Mouse (Mus musculus) hindbrain, embryonic 11.5 days (tissue): ENCODE measurements at regions not wholly inside any gene's neighbourhood (a gene's known extent, or its start where the extent isn't known, plus 50 kb on each side); places are given as distances from the start of the nearest gene placed in this dataset.
"Not testable (repeated sequence)": the region's sequence is repeated elsewhere in the genome, so short reads cannot be mapped to it uniquely, and the experiment has no call there.

ENCODE experiments used
- ATAC-seq: fragments of 200-750 bp; cut with Nextera tagmentation; 2 replicates; pipeline ENCODE4 v1.8.0; 2017; ENCODE audit warnings: mild to moderate bottlenecking, moderate TSS enrichment, moderate library complexity; ENCODE audit not compliant: low FRiP score
- DNase-seq: peaks from one replicate; pipeline ENCODE4 v3.0.0-alpha.2; 2015; ENCODE audit warnings: low spot score
- H3K27ac ChIP-seq: fragments of 300-500 bp; sonication (generic); 2 replicates; pipeline ENCODE4 v1.5.1; 2014; ENCODE audit warnings: mild to moderate bottlenecking, low read depth, low read length
- H3K27me3 ChIP-seq: fragments of 300-500 bp; sonication (generic); 2 replicates; pipeline ENCODE4 v1.6.1; 2014; ENCODE audit warnings: mild to moderate bottlenecking, low read length, moderate library complexity, mixed read lengths; ENCODE audit not compliant: control insufficient read depth, insufficient read depth
- H3K36me3 ChIP-seq: fragments of 300-500 bp; sonication (generic); 2 replicates; pipeline ENCODE4 v1.6.1; 2014; ENCODE audit warnings: mild to moderate bottlenecking, low read length, moderate library complexity, mixed read lengths; ENCODE audit not compliant: control insufficient read depth, insufficient read depth
- H3K4me1 ChIP-seq: fragments of 300-500 bp; sonication (generic); replicated peaks from 2 replicates; pipeline ENCODE4 v1.6.1; 2014; ENCODE audit warnings: low read length, mixed read lengths; ENCODE audit not compliant: control insufficient read depth, insufficient read depth
- H3K4me2 ChIP-seq: fragments of 300-500 bp; sonication (generic); replicated peaks from 2 replicates; pipeline ENCODE4 v1.6.1; 2014; ENCODE audit warnings: mild to moderate bottlenecking, low read depth, low read length
- H3K4me3 ChIP-seq: fragments of 300-500 bp; sonication (generic); 2 replicates; pipeline ENCODE4 v1.5.1; 2014; ENCODE audit warnings: low read depth, low read length
- H3K9ac ChIP-seq: fragments of 300-500 bp; sonication (generic); 2 replicates; pipeline ENCODE4 v1.6.1; 2014; ENCODE audit warnings: low read depth, low read length
- H3K9me3 ChIP-seq: fragments of 300-500 bp; sonication (generic); 2 replicates; pipeline ENCODE4 v1.6.1; 2016; ENCODE audit warnings: low read length; ENCODE audit not compliant: control insufficient read depth
- WGBS: fragments of 180-500 bp; shearing (Covaris S2); extraction: QIAGEN DNeasy Blood & Tissue Kit; methylation state at CpG from one replicate; pipeline ENCODE4 v1.1.7; 2014; 5-methylcytosine and 5-hydroxymethylcytosine counted together

- Histone ChIP-seq H3K4me1 (no peaks in the 10 kb centered on the region), H3K27me3 (no peaks in the 10 kb centered on the region), H3K4me2 (no peak overlapping the region), H3K36me3 (no peaks in the 10 kb centered on the region), H3K4me3 (no peak overlapping the region), H3K9me3 (no peaks in the 10 kb centered on the region), H3K9ac (no peak overlapping the region), H3K27ac (no peak overlapping the region)
- WGBS, result 92% methylated on average over 3 of the region's 3 CpGs
- ATAC-seq (no peak), DNase-seq (no peak)
Measured at GRCm38 (mm10) chr4:38334529-38335149, 1115.5 kb upstream of the 1700009N14Rik start.

DNA sequence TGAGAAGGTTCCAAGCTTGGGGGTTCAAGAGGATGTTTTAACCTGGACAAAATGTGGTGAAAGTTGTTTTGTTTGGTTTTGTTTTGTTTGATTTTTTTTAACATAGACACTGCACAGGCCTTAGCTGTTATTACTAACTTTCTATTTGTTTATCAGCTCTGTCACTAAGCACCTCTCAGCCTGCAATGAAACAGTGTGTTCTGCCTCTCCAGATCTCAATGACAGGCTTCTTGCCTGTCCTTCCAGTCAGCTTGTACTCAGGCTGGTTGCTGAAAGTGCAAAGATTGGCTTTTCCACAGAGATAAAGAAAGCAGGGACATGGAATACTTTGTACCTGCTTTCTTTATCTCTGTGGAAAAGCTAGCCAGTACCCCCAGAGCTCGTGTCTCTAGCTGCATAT is 1114.9 kb upstream of the 1700009N14Rik start:
- no peak overlapping the region for H3K4me2 ChIP-seq
- ATAC-seq (no peak), DNase-seq (no peak)
- WGBS, result 68% methylated on average over 1 of the region's 1 CpGs
- no peaks in the 10 kb centered on the region for H3K9me3 ChIP-seq
- H3K4me1 ChIP-seq, result no peaks in the 10 kb centered on the region
- H3K27me3 ChIP-seq, result no peaks in the 10 kb centered on the region
- H3K4me3 ChIP-seq, result no peak overlapping the region
- H3K27ac ChIP-seq, result no peak overlapping the region
- no peaks in the 10 kb centered on the region for H3K36me3 ChIP-seq
- H3K9ac ChIP-seq, result no peak overlapping the region

DNA sequence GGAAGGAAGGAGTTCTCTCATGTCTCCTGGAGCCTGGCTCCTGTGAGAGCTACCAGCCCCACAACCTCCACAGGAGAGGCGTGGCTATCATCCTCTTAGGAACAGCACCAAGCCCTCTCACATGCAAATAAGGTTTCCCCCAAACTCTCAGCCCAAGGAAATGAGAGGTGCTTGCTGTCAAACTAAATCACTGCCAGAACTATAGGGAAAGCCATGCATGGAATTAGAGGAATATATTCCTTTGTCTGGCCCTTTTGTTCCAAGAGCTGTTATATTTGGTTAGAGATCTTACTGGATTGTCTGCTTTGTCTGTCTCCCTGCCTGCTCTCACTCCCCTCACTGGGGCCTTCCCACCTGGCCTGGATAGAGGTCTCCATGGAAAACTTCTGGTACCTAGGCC is 1079.0 kb upstream of the 1700009N14Rik start:
- no peak for DNase-seq
- H3K36me3 ChIP-seq, result no peaks in the 10 kb centered on the region
- no peak overlapping the region for H3K4me3 ChIP-seq
- no peak overlapping the region for H3K27ac ChIP-seq
- no peaks in the 10 kb centered on the region for H3K27me3 ChIP-seq
- no peaks in the 10 kb centered on the region for H3K9me3 ChIP-seq
- no peak overlapping the region for H3K4me2 ChIP-seq
- WGBS, result 29% methylated on average over 1 of the region's 1 CpGs
- no peak for ATAC-seq
- H3K4me1 ChIP-seq, result no peaks in the 10 kb centered on the region
- no peak overlapping the region for H3K9ac ChIP-seq

GRCm38 (mm10) chr4:38381916-38382315 is 1068.2 kb upstream of the 1700009N14Rik start:
- Histone ChIP-seq H3K36me3 (no peaks in the 10 kb centered on the region), H3K27me3 (no peaks in the 10 kb centered on the region), H3K4me2 (no peak overlapping the region), H3K4me3 (no peak overlapping the region), H3K9me3 (no peaks in the 10 kb centered on the region), H3K9ac (no peak overlapping the region), H3K27ac (no peak overlapping the region), H3K4me1 (no peaks in the 10 kb centered on the region)
- ATAC-seq (no peak), DNase-seq (no peak)
- WGBS, result 90% methylated on average over 3 of the region's 3 CpGs

GRCm38 (mm10) chr4:38396635-38397034 is 1053.5 kb upstream of the 1700009N14Rik start:
- DNase-seq (no peak), ATAC-seq (no peak)
- H3K27ac ChIP-seq, result no peak overlapping the region
- no peaks in the 10 kb centered on the region for H3K4me1 ChIP-seq
- no peaks in the 10 kb centered on the region for H3K36me3 ChIP-seq
- no peaks in the 10 kb centered on the region for H3K27me3 ChIP-seq
- no peaks in the 10 kb centered on the region for H3K9me3 ChIP-seq
- no peak overlapping the region for H3K9ac ChIP-seq
- no peak overlapping the region for H3K4me3 ChIP-seq
- H3K4me2 ChIP-seq, result no peak overlapping the region

GRCm38 (mm10) chr4:38435326-38435725 is 1014.8 kb upstream of the 1700009N14Rik start:
- not testable (repeated sequence) for H3K9me3 ChIP-seq, H3K9ac ChIP-seq, H3K27ac ChIP-seq, ATAC-seq, H3K27me3 ChIP-seq, H3K4me1 ChIP-seq, H3K4me3 ChIP-seq, H3K4me2 ChIP-seq, DNase-seq, H3K36me3 ChIP-seq

GRCm38 (mm10) chr4:38461473-38462194 is 988.5 kb upstream of the 1700009N14Rik start:
- Histone ChIP-seq H3K4me3 (no peak overlapping the region), H3K9me3 (no peaks in the 10 kb centered on the region), H3K4me2 (no peak overlapping the region), H3K4me1 (no peaks in the 10 kb centered on the region), H3K27ac (no peak overlapping the region), H3K27me3 (no peaks in the 10 kb centered on the region), H3K9ac (no peak overlapping the region), H3K36me3 (no peaks in the 10 kb centered on the region)
- no peak for ATAC-seq
- DNase-seq, result no peak

DNA sequence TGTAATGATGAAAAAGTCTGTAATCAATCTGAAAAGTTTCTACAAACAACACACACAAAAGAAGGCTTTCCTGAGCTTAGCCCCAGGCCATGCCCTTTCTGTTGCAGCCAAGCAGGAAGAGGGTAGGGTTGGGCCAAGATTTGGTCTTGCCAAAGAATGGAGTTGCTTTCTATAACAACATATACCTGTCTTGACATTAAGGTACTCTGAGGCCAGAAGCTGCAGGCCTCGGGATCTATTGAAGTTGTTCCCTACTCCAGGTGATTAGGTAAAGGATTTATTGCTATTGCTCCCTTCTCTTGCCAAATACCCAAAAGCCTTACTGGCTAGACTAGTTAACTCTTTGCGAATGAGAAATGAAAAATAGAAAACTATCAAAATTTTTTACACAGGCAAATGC is 951.8 kb upstream of the 1700009N14Rik start:
- 83% methylated on average over 2 of the region's 2 CpGs for WGBS
- Histone ChIP-seq H3K4me3 (no peak overlapping the region), H3K36me3 (no peaks in the 10 kb centered on the region), H3K4me2 (no peak overlapping the region), H3K9me3 (no peaks in the 10 kb centered on the region), H3K27ac (no peak overlapping the region), H3K27me3 (no peaks in the 10 kb centered on the region), H3K4me1 (no peaks in the 10 kb centered on the region), H3K9ac (no peak overlapping the region)
- ATAC-seq (no peak), DNase-seq (no peak)

DNA sequence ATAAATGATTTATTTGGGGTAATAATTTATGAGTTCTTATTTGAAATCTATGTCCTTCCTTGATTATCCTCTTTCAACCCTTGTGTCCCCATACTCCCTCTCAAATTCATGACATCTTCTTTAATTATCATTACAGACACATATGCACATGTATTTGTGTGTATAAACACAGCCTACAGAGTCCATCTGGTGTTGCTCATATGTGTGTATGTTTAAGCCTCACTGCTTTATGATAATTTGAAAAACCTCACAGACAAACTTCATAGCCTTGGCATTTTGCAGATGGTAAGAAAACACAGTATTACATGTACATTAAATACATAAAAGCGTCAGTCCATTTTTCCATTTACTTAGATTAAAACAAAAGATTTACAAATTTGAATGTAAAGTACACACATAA is 944.2 kb upstream of the 1700009N14Rik start:
- WGBS, result 93% methylated on average over 1 of the region's 1 CpGs
- no peak overlapping the region for H3K4me3 ChIP-seq
- H3K4me1 ChIP-seq, result no peaks in the 10 kb centered on the region
- no peaks in the 10 kb centered on the region for H3K27me3 ChIP-seq
- no peak overlapping the region for H3K27ac ChIP-seq
- DNase-seq, result no peak
- no peak overlapping the region for H3K4me2 ChIP-seq
- no peaks in the 10 kb centered on the region for H3K9me3 ChIP-seq
- ATAC-seq, result no peak
- no peak overlapping the region for H3K9ac ChIP-seq
- no peaks in the 10 kb centered on the region for H3K36me3 ChIP-seq
